Mouse (Mus musculus): Measurements from ENCODE around the gene Ect2l.

Gene Ect2l

GRCm38 (mm10) chr10:18210726-18211125 lies at the start of gene Ect2l:
Gene Ect2l (minus strand): TSS chr10:18210890.
- DNase-seq: no peak

GRCm38 (mm10) chr10:18251345-18251744 lies 40.7 kb upstream of the Ect2l start:
- no peak for DNase-seq

- DNase-seq: no peak
These were observed 32.9 kb upstream of the Ect2l start for GRCm38 (mm10) chr10:18243614-18244013.

- DNase-seq: no peak
These were observed 26.5 kb upstream of the Ect2l start for GRCm38 (mm10) chr10:18237191-18237590.

- DNase-seq: no peak
These were observed 25.7 kb upstream of the Ect2l start for GRCm38 (mm10) chr10:18236328-18236927.

GRCm38 (mm10) chr10:18235402-18235747 lies 24.7 kb upstream of the Ect2l start:
- no peak for DNase-seq

GRCm38 (mm10) chr10:18234560-18235401 lies 24.1 kb upstream of the Ect2l start, which contains the start of gene Ccdc28a:
Gene Ccdc28a (minus strand): TSS chr10:18234998.
- peak; percentile 97 for DNase-seq

GRCm38 (mm10) chr10:18233891-18234290 lies 23.2 kb upstream of the Ect2l start:
- no peak for DNase-seq

GRCm38 (mm10) chr10:18224386-18224785 lies 13.7 kb upstream of the Ect2l start:
- DNase-seq: no peak

- DNase-seq: no peak
These were observed 8.7 kb upstream of the Ect2l start for GRCm38 (mm10) chr10:18219351-18219750.

GRCm38 (mm10) chr10:18214124-18214523 lies 3.4 kb upstream of the Ect2l start:
- no peak for DNase-seq

- DNase-seq: no peak
These were observed 2.7 kb upstream of the Ect2l start for GRCm38 (mm10) chr10:18213373-18213772.

GRCm38 (mm10) chr10:18210119-18210518 lies 571 bp downstream of the Ect2l start:
- DNase-seq: no peak

- no peak for DNase-seq
These were observed 6.6 kb downstream of the Ect2l start for GRCm38 (mm10) chr10:18204067-18204466.

GRCm38 (mm10) chr10:18202401-18202800 lies 8.3 kb downstream of the Ect2l start:
- no peak for DNase-seq

GRCm38 (mm10) chr10:18200656-18201055 lies 10.0 kb downstream of the Ect2l start:
- DNase-seq: no peak

- DNase-seq: no peak
These were observed 10.8 kb downstream of the Ect2l start for GRCm38 (mm10) chr10:18199919-18200318.

- DNase-seq: no peak
These were observed 12.2 kb downstream of the Ect2l start for GRCm38 (mm10) chr10:18198286-18199015.

GRCm38 (mm10) chr10:18197206-18197979 lies 13.3 kb downstream of the Ect2l start:
- peak; percentile 64 for DNase-seq

- no peak for DNase-seq
These were observed 16.0 kb downstream of the Ect2l start for GRCm38 (mm10) chr10:18194737-18195141.

- no peak for DNase-seq
These were observed 16.5 kb downstream of the Ect2l start for GRCm38 (mm10) chr10:18194156-18194555.

- no peak for DNase-seq
These were observed 17.5 kb downstream of the Ect2l start for GRCm38 (mm10) chr10:18193221-18193620.

- no peak for DNase-seq
These were observed 19.0 kb downstream of the Ect2l start for GRCm38 (mm10) chr10:18191706-18192105.

Data from right cerebral cortex, adult 18-20 months (tissue).